Mouse (Mus musculus) gastrocnemius, adult 8-10 months (tissue): ENCODE results near the gene Zfp574. TPM values are rescaled to one million over a fixed set of nuclear protein-coding genes. Genes with fewer than 3 reads are reported as not detected.

ENCODE experiments used
- DNase-seq, 2 experiments: peaks; one replicate each; pipeline ENCODE4 v3.0.0; 2022; ENCODE audit warnings: low spot score in 2 of 2
- microRNA-seq: library from miRNA; unstranded; fragments of <30 nt; microRNA quantifications from one replicate; pipeline ENCODE4 v1.2.0, GENCODE M21; 2022
- total RNA-seq, 4 experiments: library from RNA; stranded (reverse); gene quantifications; 2 replicates each; pipeline ENCODE4 v1.2.4; 2022

Gene Zfp574
- total RNA-seq, 4 experiments from 2014 or later: 6.5 to 9.3 (median 9.0) TPM

- no peak for DNase-seq
Observed at GRCm38 (mm10) chr7:25112178-25112955, 40.0 kb downstream of the Zfp574 start.

- DNase-seq: no peak
Observed at GRCm38 (mm10) chr7:25112956-25113603, 40.7 kb downstream of the Zfp574 start.

GRCm38 (mm10) chr7:25120061-25120834, 47.9 kb downstream of the Zfp574 start:
- no peak for DNase-seq

- no peak for DNase-seq
Observed at GRCm38 (mm10) chr7:25121240-25121786, 48.9 kb downstream of the Zfp574 start.

GRCm38 (mm10) chr7:25125716-25126281, 53.4 kb downstream of the Zfp574 start:
- DNase-seq: no peak

DNA sequence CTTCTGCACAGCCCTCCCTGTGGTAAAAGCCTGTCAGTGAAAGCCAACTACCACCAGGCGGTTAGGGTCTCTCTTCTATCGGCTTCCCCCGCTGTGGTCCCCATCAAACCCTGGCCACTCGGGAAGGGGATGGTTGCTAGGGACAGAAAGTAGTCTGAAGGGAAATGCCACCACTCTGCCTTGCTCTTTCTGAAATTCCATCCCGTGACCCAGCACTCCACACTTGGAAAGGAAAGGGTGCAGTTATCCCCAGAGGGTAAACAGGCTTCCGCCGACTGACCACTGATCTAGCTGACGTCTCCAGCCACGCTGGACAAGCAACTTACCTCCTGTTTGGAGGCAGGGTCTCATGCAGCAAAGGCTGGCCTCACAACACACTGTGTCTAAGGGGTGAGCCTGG, 55.6 kb downstream of the Zfp574 start:
- DNase-seq: no peak

DNA sequence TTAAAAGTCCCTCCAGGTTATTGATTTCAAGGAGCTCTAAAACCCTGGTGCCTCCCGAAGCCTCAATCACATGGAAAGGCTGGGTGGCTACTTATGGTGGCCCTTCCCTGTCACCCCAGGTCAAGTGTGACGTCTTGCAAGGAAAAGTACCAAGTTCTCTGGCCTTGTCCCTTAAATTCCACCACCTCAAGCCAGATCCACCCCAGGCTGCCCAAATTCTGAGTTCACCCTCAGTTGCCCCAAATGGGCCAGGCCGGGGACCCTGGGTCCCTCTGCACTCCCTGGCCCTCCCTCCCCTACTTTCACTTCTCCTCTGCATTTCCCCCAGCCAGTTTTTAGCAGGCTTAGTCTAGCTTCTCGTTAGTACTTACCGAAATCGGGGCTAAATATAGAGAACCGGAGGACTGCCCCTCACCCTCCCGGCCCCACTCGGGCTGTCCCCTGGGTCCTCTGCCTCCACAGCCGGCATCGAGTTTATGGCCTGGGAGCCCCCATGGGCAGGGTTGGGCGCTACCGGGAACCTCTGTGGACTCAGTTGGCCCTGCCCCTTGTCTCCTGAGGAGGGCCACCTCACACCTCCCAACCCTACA, 57.1 kb downstream of the Zfp574 start:
- DNase-seq: no peak

DNA sequence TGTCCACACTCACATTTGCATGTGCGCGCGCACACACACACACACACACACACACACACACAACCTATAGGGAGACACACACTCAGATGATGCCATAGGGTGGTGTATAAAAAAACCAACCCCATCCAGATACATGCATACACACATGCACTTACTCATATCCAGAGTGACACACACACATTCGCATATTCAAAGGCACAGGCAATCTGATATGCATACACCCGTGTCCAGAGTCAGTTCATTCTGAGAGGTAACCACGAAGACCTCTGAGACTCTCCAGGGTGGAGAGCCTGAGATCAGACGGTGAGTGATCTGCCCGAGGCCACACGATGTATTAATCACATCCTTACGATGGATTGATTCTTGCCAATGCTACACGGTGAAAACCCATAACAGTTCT, 58.2 kb downstream of the Zfp574 start:
- no peak for DNase-seq

DNA sequence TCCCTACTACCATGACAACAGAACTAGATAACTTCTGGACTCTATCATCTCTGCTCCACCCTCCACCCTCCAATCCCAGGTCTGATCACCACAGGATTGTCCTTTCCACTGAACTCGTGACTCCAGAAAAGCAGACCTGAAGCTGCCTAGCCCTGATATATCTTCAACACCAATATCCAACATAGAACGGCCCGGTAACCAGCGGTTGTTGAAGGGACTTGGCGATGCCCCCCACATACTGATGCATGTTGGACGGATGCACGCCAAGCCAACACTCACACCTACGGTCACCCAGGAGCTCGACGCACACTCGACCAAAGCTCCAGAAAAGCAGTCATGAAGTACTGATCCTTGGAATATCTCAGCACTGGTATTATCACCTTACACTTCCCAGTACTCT, 58.9 kb downstream of the Zfp574 start:
- DNase-seq: no peak

- no peak for DNase-seq
Observed at GRCm38 (mm10) chr7:25132318-25132960, 60.1 kb downstream of the Zfp574 start.

Small RNA genes lying within 50 kb of the gene (microRNA-seq; reads per million reads assigned to microRNA genes)
- gene Mir6537: not detected

Other genes with a start within 250 kb of the Zfp574 start
- gene Gm9844, start 210.4 kb upstream of the Zfp574 start, total RNA-seq: not detected
- gene Lypd4, start 202.6 kb upstream of the Zfp574 start, total RNA-seq: not detected
- gene Dmrtc2, start 202.5 kb upstream of the Zfp574 start, total RNA-seq: not detected
- gene Rps19, start 188.2 kb upstream of the Zfp574 start, total RNA-seq: 100 to 1,000 TPM; 382 to 444 (median 398) TPM
- under 1 TPM in 2 of 4 experiments, not detected in 2; 0.17 to 0.19 TPM for gene Cd79a, start 175.2 kb upstream of the Zfp574 start, total RNA-seq
- gene Arhgef1, start 169.7 kb upstream of the Zfp574 start, total RNA-seq: 10 to 100 TPM; 19.1 to 25.5 (median 22.5) TPM
- not detected for gene Gm4881, start 128.1 kb upstream of the Zfp574 start, total RNA-seq
- gene Rabac1, start 99.8 kb upstream of the Zfp574 start, total RNA-seq: 100 to 1,000 TPM; 255 to 297 (median 267) TPM
- gene Atp1a3, start 66.6 kb upstream of the Zfp574 start, total RNA-seq: under 1 TPM; 0.25 to 0.58 (median 0.46) TPM
- gene Grik5, start 221 bp upstream of the Zfp574 start, total RNA-seq: 1 to 10 TPM; 1.3 to 3.2 (median 2.2) TPM
- gene Pou2f2, start 107.2 kb downstream of the Zfp574 start, total RNA-seq: under 1 TPM in 2 of 4 experiments, not detected in 2; 0.02 to 0.24 TPM
- gene Dedd2, start 148.0 kb downstream of the Zfp574 start, total RNA-seq: 1 to 10 TPM; 8.0 to 9.2 (median 8.6) TPM
- 1 to 10 TPM; 5.5 to 6.4 (median 6.1) TPM for gene Zfp526, start 148.9 kb downstream of the Zfp574 start, total RNA-seq
- 10 to 100 TPM; 87.5 to 93.5 (median 90.1) TPM for gene Gsk3a, start 165.3 kb downstream of the Zfp574 start, total RNA-seq
- gene Erf, start 178.2 kb downstream of the Zfp574 start, total RNA-seq: 1 to 10 TPM; 4.2 to 5.8 (median 5.7) TPM
- 10 to 100 TPM; 26.4 to 38.7 (median 30.1) TPM for gene Cic, start 195.1 kb downstream of the Zfp574 start, total RNA-seq
- gene Pafah1b3, start 225.4 kb downstream of the Zfp574 start, total RNA-seq: 1 to 10 TPM in 3 of 4 experiments, under 1 TPM in 1; 0.56 to 1.5 (median 1.1) TPM
- gene Prr19, start 228.8 kb downstream of the Zfp574 start, total RNA-seq: not detected
- not detected for gene Tmem145, start 233.5 kb downstream of the Zfp574 start, total RNA-seq
- gene Megf8, start 244.6 kb downstream of the Zfp574 start, total RNA-seq: 10 to 100 TPM; 22.6 to 26.8 (median 25.0) TPM